Mouse (Mus musculus) A20 (cell line): Measurements from ENCODE around the gene Sult5a1.
A peak's percentile ranks its signal among the peaks of the same experiment; 100 is the strongest.

Experiments
- DNase-seq: peaks from one replicate; pipeline ENCODE4 v3.0.0-alpha.2; 2011; ENCODE audit warnings: low read depth, low spot score

Gene Sult5a1

DNA sequence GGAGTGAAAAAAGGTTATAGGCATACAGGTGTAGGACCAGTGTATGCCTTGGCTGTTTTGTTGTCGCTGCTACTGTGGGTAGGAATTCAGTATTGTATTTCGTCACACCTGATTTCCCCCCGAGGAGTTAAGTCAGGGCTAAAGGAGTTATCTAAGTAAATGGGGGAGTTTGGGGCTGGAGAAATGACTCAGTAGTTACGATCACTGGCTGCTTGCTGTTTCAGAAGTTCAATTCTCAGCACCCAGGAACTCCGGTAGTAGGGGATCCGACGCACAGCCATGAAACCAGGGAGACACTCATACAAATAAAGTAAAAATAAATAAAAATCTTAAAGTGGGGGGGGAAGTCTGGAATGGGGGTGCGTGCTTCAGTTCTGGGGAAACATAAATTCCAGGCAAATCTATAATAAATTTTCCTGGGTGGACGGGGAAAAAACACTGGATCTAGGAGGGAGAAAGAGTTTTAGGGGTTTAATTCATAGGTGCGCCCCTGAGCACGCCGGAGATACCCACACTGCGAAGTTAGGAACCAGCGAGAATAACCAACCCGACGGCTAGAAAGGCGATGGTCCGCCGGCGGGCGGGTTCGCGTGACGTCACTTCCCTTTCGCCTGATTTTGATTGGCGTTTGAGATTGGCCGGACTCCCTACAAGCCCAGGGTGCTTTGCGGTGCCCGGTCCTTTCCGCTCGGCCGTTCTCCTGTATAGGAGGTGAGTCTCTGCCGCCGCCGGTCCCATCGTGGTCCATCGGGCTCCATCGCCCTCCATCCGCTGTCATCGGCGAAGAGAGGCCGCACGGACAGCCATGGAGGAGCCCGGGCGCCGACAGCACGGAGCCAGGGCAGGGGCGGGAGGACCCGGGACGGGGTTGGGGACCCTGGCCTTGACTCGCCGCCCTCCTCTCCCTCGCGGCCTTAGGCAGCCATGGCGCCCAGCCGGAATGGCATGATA is 56.1 kb downstream of the Sult5a1 start, which contains the start of gene Rpl13:
Gene Rpl13 (plus strand): TSS at position 616 of the 951 bp plus-strand sequence.
- DNase-seq = peak; percentile 97

DNA sequence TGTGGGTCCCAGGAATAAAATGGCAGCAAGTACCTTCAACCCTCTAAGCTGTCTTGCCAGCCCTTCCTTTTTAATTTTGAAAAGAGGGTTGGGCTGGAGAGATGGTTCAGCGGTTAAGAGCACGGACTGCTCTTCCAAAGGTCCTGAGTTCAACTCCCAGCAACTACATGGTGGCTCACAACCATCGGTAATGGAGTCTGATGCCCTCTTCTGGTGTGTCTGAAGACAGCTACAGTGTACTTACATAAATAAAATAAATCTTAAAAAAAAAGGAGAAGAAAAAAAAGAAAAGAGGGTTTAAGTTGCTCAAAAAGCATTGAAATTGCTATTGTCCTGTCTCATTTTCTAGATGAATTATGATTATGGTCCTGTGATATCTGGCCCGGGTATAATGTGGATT is 56.9 kb downstream of the Sult5a1 start:
- DNase-seq = no peak

DNA sequence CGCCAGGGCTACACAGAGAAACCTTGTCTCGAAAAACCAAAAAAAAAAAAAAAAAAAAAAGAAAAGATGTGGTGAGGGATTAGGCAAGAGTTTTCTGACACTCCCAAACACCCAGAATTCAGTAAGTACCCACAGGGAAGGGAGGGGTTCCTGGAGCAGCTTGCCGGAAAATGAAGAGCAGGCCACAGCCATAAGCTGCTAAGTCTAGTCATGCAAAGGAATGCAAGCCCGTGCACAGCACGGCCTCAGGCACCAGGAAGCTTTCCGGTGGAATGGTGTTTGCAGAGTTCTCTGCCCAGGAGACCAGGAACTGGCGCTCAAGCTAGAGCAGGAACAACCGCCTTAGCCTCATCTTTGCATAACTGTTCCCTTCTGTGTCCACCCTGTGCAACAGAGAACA is 57.8 kb downstream of the Sult5a1 start:
- DNase-seq = no peak

DNA sequence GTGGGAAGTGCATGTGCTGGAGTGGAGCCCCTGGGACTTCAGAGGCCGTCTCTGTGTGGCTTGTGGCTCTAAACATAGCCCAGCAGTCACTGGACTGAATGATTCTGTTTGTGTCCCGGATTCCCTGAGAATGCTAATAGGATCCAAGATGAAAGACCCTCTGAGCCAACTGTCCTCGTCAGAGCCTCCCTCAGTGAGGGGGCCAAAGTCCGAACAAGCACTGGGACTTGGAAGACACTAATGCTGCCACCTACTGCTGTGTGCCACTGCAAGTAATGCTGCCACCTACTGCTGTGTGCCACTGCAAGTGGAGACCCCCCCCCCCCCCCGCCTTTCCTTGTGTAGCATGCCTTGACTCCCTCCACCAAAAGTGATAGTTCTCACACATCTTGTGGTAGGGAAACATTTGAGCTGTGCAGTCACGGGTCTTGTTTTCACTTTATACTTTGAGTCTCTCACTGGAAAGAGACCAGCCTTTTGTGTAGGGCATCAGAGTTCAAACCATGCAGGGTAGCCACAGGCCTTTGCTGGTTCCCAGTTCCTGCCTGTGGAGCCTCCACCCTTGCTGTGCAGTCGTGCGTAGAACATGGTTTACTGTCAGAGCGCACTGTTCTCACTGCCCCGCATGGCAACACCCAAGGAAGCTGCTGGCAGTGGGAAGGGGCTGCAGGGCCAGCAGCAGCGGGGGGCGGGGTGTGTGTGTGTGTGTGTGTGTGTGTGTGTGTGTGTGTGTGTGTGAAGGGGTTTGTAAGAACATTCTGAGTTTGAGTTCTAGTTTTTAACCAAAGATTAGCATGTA is 60.1 kb downstream of the Sult5a1 start:
- DNase-seq = no peak

DNA sequence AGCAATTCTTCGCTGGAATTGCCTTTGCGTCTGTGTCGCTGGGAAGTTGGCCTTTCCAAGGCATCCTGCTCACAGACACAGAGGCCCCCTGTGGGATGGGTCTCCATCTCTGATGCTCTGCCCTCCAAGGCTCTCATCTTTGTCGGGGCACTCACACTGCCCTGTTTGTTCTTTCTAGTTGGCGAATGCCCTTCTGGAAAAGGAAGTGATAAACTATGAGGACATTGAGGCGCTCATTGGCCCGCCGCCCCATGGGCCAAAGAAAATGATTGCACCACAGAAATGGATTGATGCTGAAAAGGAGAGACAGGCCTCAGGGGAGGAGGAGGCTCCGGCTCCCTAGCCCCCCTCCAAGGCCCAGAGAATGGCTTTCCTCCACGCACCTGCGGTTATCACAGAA is 60.9 kb downstream of the Sult5a1 start:
- DNase-seq = no peak
